Mouse (Mus musculus) stomach, embryonic 14.5 days (tissue): ENCODE results near the gene Apopt1. TPM values are rescaled to one million over a fixed set of nuclear protein-coding genes. Genes with fewer than 3 reads are reported as not detected.

Experiments
- ATAC-seq: fragments of 200-750 bp; cut with Nextera tagmentation; 2 replicates; pipeline ENCODE4 v1.8.0; 2017; ENCODE audit warnings: low read depth, moderate TSS enrichment; ENCODE audit not compliant: insufficient number of reproducible peaks, insufficient read depth, low FRiP score
- H3K27ac ChIP-seq: fragments of 300-500 bp; sonication (generic); 2 replicates; pipeline ENCODE4 v1.5.1; 2014; ENCODE audit warnings: mild to moderate bottlenecking, low read length, moderate library complexity, mixed read lengths
- H3K27me3 ChIP-seq: fragments of 300-500 bp; sonication (generic); 2 replicates; pipeline ENCODE4 v1.6.1; 2014; ENCODE audit warnings: low read length, control low read depth, mixed read lengths; ENCODE audit not compliant: control insufficient read depth, insufficient read depth
- H3K36me3 ChIP-seq: fragments of 300-500 bp; sonication (generic); 2 replicates; pipeline ENCODE4 v1.6.1; 2014; ENCODE audit warnings: mild to moderate bottlenecking, control low read depth, low read length, moderate library complexity, mixed read lengths; ENCODE audit not compliant: control insufficient read depth, insufficient read depth
- H3K4me1 ChIP-seq: fragments of 300-500 bp; sonication (generic); 2 replicates; pipeline ENCODE4 v1.6.1; 2014; ENCODE audit warnings: low read length, control low read depth, mixed read lengths; ENCODE audit not compliant: control insufficient read depth, insufficient read depth
- H3K4me2 ChIP-seq: fragments of 300-500 bp; sonication (generic); replicated peaks from 2 replicates; pipeline ENCODE4 v1.6.1; 2014; ENCODE audit warnings: low read depth, low read length, control low read depth
- H3K4me3 ChIP-seq: fragments of 300-500 bp; sonication (generic); 2 replicates; pipeline ENCODE4 v1.5.1; 2014; ENCODE audit warnings: low read depth, low read length, control low read depth
- H3K9ac ChIP-seq: fragments of 300-500 bp; sonication (generic); replicated peaks from 2 replicates; pipeline ENCODE4 v1.6.1; 2014; ENCODE audit warnings: low read depth, mild to moderate bottlenecking, control low read depth, low read length, moderate library complexity, mixed read lengths
- H3K9me3 ChIP-seq: fragments of 300-500 bp; sonication (generic); 2 replicates; pipeline ENCODE4 v1.6.1; 2016; ENCODE audit warnings: low read depth, low read length, control low read depth; ENCODE audit not compliant: control insufficient read depth
- WGBS: fragments of 180-500 bp; shearing (Covaris S2); extraction: QIAGEN DNeasy Blood & Tissue Kit; methylation state at CpG from one replicate; pipeline ENCODE4 v1.1.7; 2014; 5-methylcytosine and 5-hydroxymethylcytosine counted together
- polyA plus RNA-seq: library from polyadenylated mRNA; unstranded; fragments of >200 nt; fragmentation: Nextera tagmentation; extraction: Ambion mirVana; gene quantifications from 2 replicates; pipeline ENCODE4 v1.2.1, GENCODE M21; 2014

Apopt1 gene
- polyA plus RNA-seq, 1 experiment from 2014 or later, result 60.8 TPM

DNA sequence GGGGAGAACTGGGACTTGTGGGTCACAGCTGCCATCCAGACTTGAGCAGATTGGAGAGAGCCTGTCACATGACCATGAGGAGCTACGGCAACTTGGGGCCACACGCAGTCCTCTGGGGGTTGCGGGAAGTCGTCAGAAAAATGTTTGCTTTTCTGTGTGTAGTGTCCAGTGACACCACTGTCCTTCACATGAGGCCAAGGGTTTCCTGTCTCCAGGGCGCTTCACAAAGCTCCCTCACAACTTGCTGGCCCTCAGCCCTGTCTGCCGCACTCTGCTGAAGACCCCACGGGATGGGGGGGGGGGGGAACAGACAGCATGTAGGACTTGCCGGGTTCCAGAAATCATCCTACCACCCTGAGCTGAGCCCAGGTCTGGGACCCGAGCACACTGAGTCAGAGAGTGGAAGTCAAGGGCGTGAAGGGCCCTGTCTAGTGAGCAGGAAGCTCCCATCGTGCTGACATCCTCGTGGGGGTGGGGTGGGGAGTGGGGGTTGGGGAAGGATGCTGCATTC lies 18.7 kb upstream of the Apopt1 start:
- Histone ChIP-seq H3K4me1 (peaks cover 23% of the 10 kb centered on the region), H3K27ac (peak overlapping the region; percentile 61; the same call in 1 of the 2 replicates), H3K4me3 (no peak overlapping the region), H3K36me3 (no peaks in the 10 kb centered on the region), H3K27me3 (no peaks in the 10 kb centered on the region), H3K4me2 (peak overlapping the region; percentile 4; the same call in 1 of the 2 replicates), H3K9me3 (no peaks in the 10 kb centered on the region), H3K9ac (no peak overlapping the region)
- ATAC-seq, result no peak
- WGBS, result 20% methylated on average over 12 of the region's 12 CpGs

GRCm38 (mm10) chr12:111694880-111695804 lies 17.9 kb upstream of the Apopt1 start:
- peaks cover 23% of the 10 kb centered on the region for H3K4me1 ChIP-seq
- no peak overlapping the region for H3K4me3 ChIP-seq
- H3K4me2 ChIP-seq, result no peak overlapping the region
- 64% methylated on average over 13 of the region's 13 CpGs for WGBS
- peak overlapping the region; percentile 10; the same call in 1 of the 2 replicates for H3K9ac ChIP-seq
- no peaks in the 10 kb centered on the region for H3K9me3 ChIP-seq
- H3K27me3 ChIP-seq, result no peaks in the 10 kb centered on the region
- ATAC-seq, result no peak
- peak overlapping the region; percentile 48; the same call in 1 of the 2 replicates for H3K27ac ChIP-seq
- H3K36me3 ChIP-seq, result no peaks in the 10 kb centered on the region

DNA sequence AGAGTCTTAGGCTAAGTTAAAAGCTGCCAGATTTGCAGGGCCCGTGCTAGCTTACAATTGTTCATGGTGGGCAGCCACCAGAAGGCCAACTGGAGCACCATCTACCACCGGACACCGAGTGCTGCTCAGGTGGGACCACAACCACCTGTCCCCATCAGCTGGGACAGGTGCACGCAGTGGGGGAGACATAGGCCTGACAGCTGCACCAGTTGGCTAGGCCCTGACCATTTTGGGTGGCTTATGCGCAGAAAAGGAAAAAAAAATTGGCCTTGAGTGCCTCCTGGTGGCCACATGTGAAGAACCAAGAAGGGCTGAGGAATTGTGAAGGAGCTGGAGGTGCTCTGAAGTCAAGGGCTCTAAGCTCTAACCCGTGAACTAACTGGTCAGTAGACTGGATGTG lies 16.8 kb upstream of the Apopt1 start:
- 29% methylated on average over 6 of the region's 6 CpGs for WGBS
- Histone ChIP-seq H3K4me1 (peaks cover 23% of the 10 kb centered on the region), H3K36me3 (no peaks in the 10 kb centered on the region), H3K9me3 (no peaks in the 10 kb centered on the region), H3K27me3 (no peaks in the 10 kb centered on the region), H3K4me2 (no peak overlapping the region), H3K9ac (no peak overlapping the region), H3K27ac (no peak overlapping the region), H3K4me3 (no peak overlapping the region)
- no peak for ATAC-seq

DNA sequence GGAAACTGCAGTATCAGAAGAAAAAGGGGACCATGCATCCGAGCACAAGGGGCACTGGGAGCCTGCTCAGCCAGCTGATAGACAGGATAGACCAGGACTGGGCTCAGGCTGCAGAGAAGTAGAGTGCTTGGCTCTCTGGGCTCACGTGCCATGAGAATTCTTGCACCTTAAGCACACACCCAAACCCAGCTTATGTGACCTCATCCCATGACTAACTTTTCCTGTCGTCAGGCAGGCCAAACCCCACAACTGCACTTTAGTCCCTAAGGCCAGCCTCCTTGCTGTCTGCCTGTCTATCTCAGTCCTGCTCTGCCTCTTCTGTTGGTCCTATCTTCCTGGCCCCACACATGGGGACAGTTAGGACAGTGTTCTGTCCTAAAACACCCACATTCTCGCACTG lies 15.4 kb upstream of the Apopt1 start:
- no peaks in the 10 kb centered on the region for H3K36me3 ChIP-seq
- H3K27me3 ChIP-seq, result no peaks in the 10 kb centered on the region
- WGBS, result 61% methylated on average over 4 of the region's 4 CpGs
- no peak overlapping the region for H3K27ac ChIP-seq
- no peak overlapping the region for H3K4me3 ChIP-seq
- H3K9me3 ChIP-seq, result no peaks in the 10 kb centered on the region
- no peak overlapping the region for H3K9ac ChIP-seq
- no peak overlapping the region for H3K4me2 ChIP-seq
- no peak for ATAC-seq
- H3K4me1 ChIP-seq, result peaks cover 21% of the 10 kb centered on the region

GRCm38 (mm10) chr12:111698346-111698913 lies 14.6 kb upstream of the Apopt1 start:
- no peak overlapping the region for H3K4me3 ChIP-seq
- H3K9me3 ChIP-seq, result no peaks in the 10 kb centered on the region
- H3K36me3 ChIP-seq, result no peaks in the 10 kb centered on the region
- WGBS, result 81% methylated on average over 6 of the region's 6 CpGs
- no peaks in the 10 kb centered on the region for H3K27me3 ChIP-seq
- H3K27ac ChIP-seq, result no peak overlapping the region
- peaks cover 19% of the 10 kb centered on the region for H3K4me1 ChIP-seq
- no peak for ATAC-seq
- no peak overlapping the region for H3K4me2 ChIP-seq
- H3K9ac ChIP-seq, result no peak overlapping the region

DNA sequence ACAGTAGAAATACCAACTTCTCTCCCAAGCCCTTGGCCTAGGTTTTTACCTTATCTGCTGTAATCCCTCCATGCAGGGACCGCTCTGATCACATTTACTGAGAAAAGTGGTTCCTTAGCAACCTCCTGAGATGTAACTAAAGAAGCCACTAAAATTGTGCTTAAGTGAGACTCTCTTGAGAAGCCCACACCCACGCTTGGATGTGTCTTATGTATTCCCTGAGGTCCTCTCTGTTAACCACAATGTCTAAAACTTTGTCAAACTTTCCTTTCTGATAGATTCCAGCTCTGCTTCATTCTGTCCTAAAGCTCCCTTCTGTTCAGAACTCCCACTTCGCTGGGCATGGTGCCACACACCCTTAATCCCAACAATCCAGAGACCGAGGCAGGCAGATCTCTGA lies 13.5 kb upstream of the Apopt1 start:
- Histone ChIP-seq H3K4me3 (no peak overlapping the region), H3K9me3 (no peaks in the 10 kb centered on the region), H3K4me2 (no peak overlapping the region), H3K27me3 (no peaks in the 10 kb centered on the region), H3K9ac (no peak overlapping the region), H3K27ac (no peak overlapping the region), H3K36me3 (no peaks in the 10 kb centered on the region), H3K4me1 (peaks cover 8% of the 10 kb centered on the region)
- ATAC-seq, result no peak
- WGBS, result 77% methylated on average over 4 of the region's 4 CpGs

DNA sequence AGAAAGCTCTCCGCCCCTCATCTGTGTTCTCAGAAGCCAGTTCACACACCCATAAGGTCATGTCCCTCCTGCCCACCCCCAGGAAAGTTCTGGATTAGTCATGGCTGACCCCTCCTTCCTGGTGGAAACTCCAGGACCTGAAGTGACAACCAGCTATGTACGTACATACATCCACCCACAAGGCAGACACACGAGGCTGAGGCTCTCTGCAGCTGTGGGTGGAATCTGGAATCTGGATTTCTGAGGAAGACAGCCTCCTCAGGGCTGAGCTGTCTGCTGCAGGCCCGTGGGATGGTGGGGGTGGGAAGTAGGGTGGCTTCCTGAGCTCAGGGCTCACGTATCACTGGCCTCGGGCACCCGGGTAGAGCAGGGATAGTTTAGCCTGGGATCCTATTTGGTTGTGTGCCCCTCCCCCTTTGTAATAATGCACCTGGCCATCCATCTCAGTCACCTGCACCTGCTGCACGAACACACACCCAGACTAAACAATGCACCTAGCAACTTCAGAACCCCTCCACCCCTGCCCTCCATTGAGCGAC lies 12.1 kb upstream of the Apopt1 start:
- no peaks in the 10 kb centered on the region for H3K9me3 ChIP-seq
- H3K4me1 ChIP-seq, result peaks cover 4% of the 10 kb centered on the region; the same call in 1 of the 2 replicates
- no peaks in the 10 kb centered on the region for H3K27me3 ChIP-seq
- no peak overlapping the region for H3K4me2 ChIP-seq
- no peak overlapping the region for H3K27ac ChIP-seq
- no peak overlapping the region for H3K9ac ChIP-seq
- H3K4me3 ChIP-seq, result no peak overlapping the region
- H3K36me3 ChIP-seq, result no peaks in the 10 kb centered on the region
- WGBS, result 42% methylated on average over 9 of the region's 9 CpGs
- ATAC-seq, result no peak

- Histone ChIP-seq H3K4me3 (no peak overlapping the region), H3K27ac (no peak overlapping the region), H3K4me2 (no peak overlapping the region), H3K4me1 (peaks cover 4% of the 10 kb centered on the region; the same call in 1 of the 2 replicates), H3K9ac (no peak overlapping the region), H3K36me3 (0 out of 2 replicates have a peak, but pooled peaks cover 4% of the 10 kb centered on the region), H3K9me3 (no peaks in the 10 kb centered on the region), H3K27me3 (no peaks in the 10 kb centered on the region)
- ATAC-seq, result no peak
- WGBS, result 72% methylated on average over 3 of the region's 3 CpGs
Observed at GRCm38 (mm10) chr12:111703301-111703700, 9.8 kb upstream of the Apopt1 start.
